Mouse (Mus musculus) cerebellum, adult 11-12 months (tissue): ENCODE results near the gene Erich3.
"Not testable (repeated sequence)": the region's sequence is repeated elsewhere in the genome, so short reads cannot be mapped to it uniquely, and the experiment has no call there.

Source experiments
- DNase-seq: peaks from one replicate; pipeline ENCODE4 v3.0.0; 2022

Erich3 gene

GRCm38 (mm10) chr3:154663545-154663944 is at the start of gene Erich3:
Gene Erich3, plus strand, starts transcription at chr3:154663859.
- DNase-seq = no peak

DNA sequence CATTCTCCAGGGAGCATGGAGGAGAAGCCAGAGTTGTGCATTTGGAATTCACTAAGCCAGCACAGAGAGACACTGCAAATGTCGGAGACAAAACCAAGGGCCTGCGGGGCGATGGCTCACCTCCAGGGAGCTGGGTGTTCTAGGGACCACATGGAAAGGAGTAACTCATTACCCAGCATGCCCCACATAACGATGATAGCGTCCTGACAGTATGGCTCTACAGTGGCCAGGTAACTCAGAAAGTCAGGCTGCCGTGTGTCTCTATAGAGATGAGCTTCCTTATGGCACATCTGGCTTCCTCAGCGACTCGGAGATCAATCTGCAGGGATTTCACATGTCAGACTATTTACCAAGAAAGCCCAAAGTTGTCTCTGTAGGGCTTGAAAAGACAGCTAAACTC is 48.9 kb upstream of the Erich3 start:
- DNase-seq = no peak

- DNase-seq = no peak
Observed at GRCm38 (mm10) chr3:154615304-154615703, 48.4 kb upstream of the Erich3 start.

DNA sequence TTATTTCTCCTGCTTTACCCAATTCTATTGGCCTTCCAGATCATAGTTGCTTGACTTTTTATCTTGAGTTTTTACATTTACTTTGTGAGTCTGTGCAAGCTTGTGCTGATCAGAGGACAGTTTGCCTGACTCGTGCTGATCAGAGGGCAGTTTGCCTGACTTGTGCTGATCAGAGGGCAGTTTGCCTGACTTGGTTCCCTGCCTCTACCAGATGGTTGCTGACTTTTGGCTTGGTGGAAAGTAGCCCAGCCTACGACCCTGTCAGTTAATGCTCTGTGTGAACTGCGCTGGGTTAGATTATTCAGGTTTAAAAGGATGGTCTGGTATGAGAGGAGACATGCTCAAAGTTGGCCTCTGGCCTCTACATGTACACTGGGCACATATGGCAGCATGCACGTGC is 47.6 kb upstream of the Erich3 start:
- no peak for DNase-seq

- no peak for DNase-seq
Observed at GRCm38 (mm10) chr3:154628284-154628683, 35.4 kb upstream of the Erich3 start.

GRCm38 (mm10) chr3:154631281-154631680 is 32.4 kb upstream of the Erich3 start:
- DNase-seq = not testable (repeated sequence)

GRCm38 (mm10) chr3:154633091-154633490 is 30.6 kb upstream of the Erich3 start:
- DNase-seq = no peak

DNA sequence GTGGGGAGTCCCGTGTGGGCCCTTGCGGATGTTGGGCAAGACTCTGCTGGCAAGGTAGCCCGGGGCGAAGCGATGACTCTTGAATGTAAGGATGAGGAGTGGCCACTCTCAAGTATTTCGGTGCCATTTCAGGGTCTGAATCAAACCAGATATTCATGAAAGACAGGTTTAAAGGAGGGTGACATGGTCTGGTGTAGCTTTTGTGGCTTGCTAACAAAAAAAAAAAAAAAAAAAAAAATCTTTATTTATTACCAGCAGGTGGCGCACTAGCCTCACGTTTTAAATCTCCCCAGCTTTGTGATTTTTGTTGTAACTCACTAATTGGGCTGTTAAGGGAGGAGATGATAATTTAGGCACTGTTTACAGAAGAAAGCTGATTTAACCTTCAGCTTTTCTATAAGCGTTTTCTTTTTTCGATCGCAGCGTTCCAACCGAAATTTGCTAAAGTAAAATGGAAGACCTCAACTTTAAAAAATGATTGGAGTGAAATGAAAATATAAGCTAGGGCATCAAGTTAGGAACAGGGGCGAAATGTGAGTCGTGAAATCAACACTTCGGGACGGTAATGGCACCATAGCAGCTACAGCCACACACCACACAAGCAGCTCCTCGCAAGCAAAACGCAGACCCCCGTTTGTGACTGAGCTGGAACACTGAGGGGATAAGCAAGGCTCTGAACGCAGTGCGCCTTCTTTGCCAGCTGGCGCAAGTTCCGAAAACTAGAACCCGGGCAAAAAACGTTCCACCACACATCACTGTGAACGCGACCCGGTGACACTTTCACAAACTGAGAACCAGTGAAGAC is 16.8 kb upstream of the Erich3 start:
- DNase-seq = no peak

GRCm38 (mm10) chr3:154647443-154647780 is 16.2 kb upstream of the Erich3 start:
- DNase-seq = no peak

DNA sequence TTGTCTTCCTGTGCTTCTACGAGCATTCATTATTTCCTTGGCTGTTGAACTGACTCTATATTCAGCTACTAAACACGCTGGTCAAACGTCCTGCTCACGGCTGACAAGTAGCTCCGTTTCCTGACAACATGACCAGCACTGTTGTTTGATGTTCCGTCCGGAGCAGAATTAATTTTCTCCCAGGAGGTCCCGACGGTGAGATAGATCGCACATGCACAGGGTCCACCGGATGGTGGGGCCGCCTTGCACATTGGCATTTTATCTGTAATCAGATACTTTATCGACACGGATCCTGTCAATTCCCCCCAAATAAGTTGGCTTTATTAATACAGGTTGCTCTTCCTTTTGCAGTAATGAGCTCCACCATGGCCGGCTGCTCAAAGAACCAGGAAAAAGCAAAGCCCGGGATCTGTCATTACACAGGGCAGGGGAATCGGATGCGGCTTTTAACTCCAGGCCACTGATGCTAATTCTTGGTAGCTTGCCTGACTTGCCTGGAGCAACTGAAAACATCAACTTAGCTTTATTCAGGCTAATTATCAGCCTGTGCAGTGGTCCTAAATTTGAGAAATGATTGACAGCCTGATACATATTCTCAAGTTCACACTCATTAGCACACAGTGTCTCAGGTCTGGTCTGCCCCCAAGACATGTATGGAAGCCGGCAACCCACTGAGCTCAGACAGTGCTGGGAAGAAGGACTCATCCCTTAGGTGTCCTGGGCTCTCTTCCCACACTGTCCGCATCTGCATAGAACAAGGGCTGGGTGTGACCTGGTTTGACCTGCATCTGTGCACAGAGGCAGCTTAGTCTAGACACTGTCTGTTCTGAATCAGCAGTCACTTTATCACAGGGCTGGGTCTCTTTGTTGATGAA is 14.0 kb upstream of the Erich3 start:
- no peak for DNase-seq

- no peak for DNase-seq
Observed at GRCm38 (mm10) chr3:154651192-154651821, 12.4 kb upstream of the Erich3 start.

GRCm38 (mm10) chr3:154652581-154653420 is 10.9 kb upstream of the Erich3 start:
- peak; percentile 43 for DNase-seq

GRCm38 (mm10) chr3:154653454-154653853 is 10.2 kb upstream of the Erich3 start:
- DNase-seq = no peak

DNA sequence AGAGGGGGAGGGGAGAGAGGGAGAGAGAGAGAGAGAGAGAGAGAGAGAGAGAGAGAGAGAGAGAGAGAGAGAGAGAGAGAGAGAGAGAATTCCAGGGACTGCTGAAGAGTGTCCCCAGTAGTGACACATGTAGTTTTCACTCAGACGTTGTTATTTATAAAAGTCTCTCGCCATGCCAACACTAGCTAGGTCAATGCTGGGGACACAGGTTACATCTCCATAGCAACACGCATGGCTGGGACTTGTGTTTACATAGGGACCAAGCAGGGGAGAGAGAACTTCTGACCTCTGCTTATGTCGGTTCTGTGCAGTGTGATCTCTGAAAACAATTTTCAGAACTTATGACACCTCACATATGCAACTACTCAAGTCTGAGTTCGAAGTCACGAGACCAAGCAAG is 9.4 kb upstream of the Erich3 start:
- DNase-seq = no peak

- DNase-seq = no peak
Observed at GRCm38 (mm10) chr3:154654901-154655300, 8.8 kb upstream of the Erich3 start.

DNA sequence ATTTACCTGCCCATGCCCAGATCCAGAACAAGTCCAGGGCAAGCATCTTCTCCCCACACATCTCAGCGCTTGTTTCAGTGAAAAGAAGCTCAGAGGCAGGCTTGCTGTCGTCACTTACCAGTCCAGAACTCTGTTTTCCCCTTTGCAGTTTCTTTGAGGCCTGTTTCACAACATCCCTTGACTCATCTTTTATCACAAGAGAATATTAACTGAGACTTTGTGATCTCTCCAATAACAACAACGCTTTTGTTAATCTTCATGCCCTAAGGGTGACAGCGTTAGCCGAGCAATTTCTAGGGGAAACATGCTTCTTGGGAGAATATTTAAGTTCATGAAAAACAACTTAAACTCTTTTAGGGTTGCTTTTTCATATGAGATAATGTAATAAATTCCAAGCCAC is 7.9 kb upstream of the Erich3 start:
- no peak for DNase-seq

DNA sequence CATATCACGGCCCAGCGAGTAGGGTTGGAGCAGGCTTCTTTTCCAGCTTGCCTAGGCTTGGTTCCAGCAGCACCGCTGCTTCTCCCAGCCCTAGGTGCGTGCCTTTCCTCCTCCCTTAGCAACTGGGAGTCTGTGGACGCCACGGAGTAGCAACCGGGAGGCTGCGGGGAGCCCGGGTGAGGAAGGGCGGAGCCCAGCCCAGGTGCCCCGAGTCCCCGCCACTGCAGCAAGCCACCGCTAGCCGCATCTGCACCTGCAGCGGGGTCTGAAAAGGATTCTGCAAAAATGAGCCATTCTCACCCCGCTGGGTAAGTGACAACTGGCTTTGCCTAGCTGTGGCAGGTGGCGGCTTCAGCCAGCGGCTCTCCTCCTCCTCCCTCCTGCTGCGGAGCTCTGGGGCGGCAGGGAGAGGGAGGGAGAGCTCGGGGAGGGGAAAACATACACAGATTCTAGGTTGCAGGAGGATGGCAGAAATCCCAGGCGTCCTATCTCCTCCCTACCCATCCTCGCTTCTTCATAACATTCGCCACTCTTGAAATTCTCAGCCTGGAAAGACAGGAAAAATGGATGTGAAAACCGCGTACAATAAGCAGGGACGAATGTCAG is 420 bp downstream of the Erich3 start:
- DNase-seq = peak; percentile 82

- DNase-seq = no peak
Observed at GRCm38 (mm10) chr3:154664636-154665035, 977 bp downstream of the Erich3 start.

- no peak for DNase-seq
Observed at GRCm38 (mm10) chr3:154668485-154668884, 4.8 kb downstream of the Erich3 start.

- DNase-seq = no peak
Observed at GRCm38 (mm10) chr3:154670584-154670983, 6.9 kb downstream of the Erich3 start.

- no peak for DNase-seq
Observed at GRCm38 (mm10) chr3:154671013-154671412, 7.4 kb downstream of the Erich3 start.

- DNase-seq = no peak
Observed at GRCm38 (mm10) chr3:154673326-154673725, 9.7 kb downstream of the Erich3 start.
